Mouse (Mus musculus) forebrain, embryonic 13.5 days (tissue): ENCODE measurements around the gene Opn1sw. TPM values are rescaled to one million over a fixed set of nuclear protein-coding genes. Genes with fewer than 3 reads are reported as not detected.
"Not testable (repeated sequence)": the region's sequence is repeated elsewhere in the genome, so short reads cannot be mapped to it uniquely, and the experiment has no call there.

Experiments used
- ATAC-seq: fragments of 200-750 bp; cut with Nextera tagmentation; 2 replicates; pipeline ENCODE4 v1.8.0; 2017
- H3K27ac ChIP-seq: fragments of 300-500 bp; sonication (generic); 2 replicates; pipeline ENCODE4 v1.5.1; 2015; ENCODE audit warnings: inconsistent platforms, mild to moderate bottlenecking, moderate library complexity
- H3K27me3 ChIP-seq: fragments of 300-500 bp; sonication (generic); 2 replicates; pipeline ENCODE4 v1.6.1; 2015; ENCODE audit warnings: mild to moderate bottlenecking, inconsistent platforms
- H3K36me3 ChIP-seq: fragments of 300-500 bp; sonication (generic); 2 replicates; pipeline ENCODE4 v1.6.1; 2015; ENCODE audit warnings: mild to moderate bottlenecking, inconsistent platforms; ENCODE audit not compliant: poor library complexity, severe bottlenecking
- H3K4me1 ChIP-seq: fragments of 300-500 bp; sonication (generic); 2 replicates; pipeline ENCODE4 v1.6.1; 2015; ENCODE audit warnings: inconsistent platforms
- H3K4me2 ChIP-seq: fragments of 300-500 bp; sonication (generic); 2 replicates; pipeline ENCODE4 v1.6.1; 2015; ENCODE audit warnings: inconsistent platforms, mild to moderate bottlenecking, moderate library complexity
- H3K4me3 ChIP-seq: fragments of 300-500 bp; sonication (generic); 2 replicates; pipeline ENCODE4 v1.5.1; 2015; ENCODE audit warnings: mild to moderate bottlenecking, inconsistent platforms
- H3K9ac ChIP-seq: fragments of 300-500 bp; sonication (generic); 2 replicates; pipeline ENCODE4 v1.6.1; 2015; ENCODE audit warnings: mild to moderate bottlenecking, inconsistent platforms
- H3K9me3 ChIP-seq: fragments of 300-500 bp; sonication (generic); replicated peaks from 2 replicates; pipeline ENCODE4 v1.6.1; 2016; ENCODE audit warnings: inconsistent platforms
- WGBS: fragments of 180-500 bp; shearing (Covaris S2); methylation state at CpG from one replicate; pipeline ENCODE4 v1.1.7; 2015; 5-methylcytosine and 5-hydroxymethylcytosine counted together
- polyA plus RNA-seq: library from polyadenylated mRNA; unstranded; fragments of >200 nt; fragmentation: Nextera tagmentation; extraction: Ambion mirVana; gene quantifications from 2 replicates; pipeline ENCODE4 v1.2.1, GENCODE M21; 2015

Gene Opn1sw
- polyA plus RNA-seq, 1 experiment from 2014 or later = 0.44 TPM

- H3K27ac ChIP-seq = peak overlapping the region; percentile 87
Measured at GRCm38 (mm10) chr6:29362246-29363128, 25.8 kb downstream of the Opn1sw start.

GRCm38 (mm10) chr6:29360211-29360610 lies 28.1 kb downstream of the Opn1sw start:
- Histone ChIP-seq H3K4me3 (no peak overlapping the region), H3K27me3 (no peaks in the 10 kb centered on the region), H3K36me3 (peaks cover 24% of the 10 kb centered on the region), H3K4me2 (no peak overlapping the region), H3K9me3 (no peaks in the 10 kb centered on the region), H3K27ac (no peak overlapping the region), H3K4me1 (peaks cover 24% of the 10 kb centered on the region), H3K9ac (no peak overlapping the region)
- WGBS = 84% methylated on average over 6 of the region's 6 CpGs
- ATAC-seq = no peak

More at GRCm38 (mm10) chr6:29362246-29363128, 25.8 kb downstream of the Opn1sw start:
- peak; percentile 86 for ATAC-seq
- Histone ChIP-seq H3K36me3 (peaks cover 33% of the 10 kb centered on the region), H3K9ac (no peak overlapping the region), H3K4me3 (no peak overlapping the region), H3K4me2 (no peak overlapping the region), H3K9me3 (no peaks in the 10 kb centered on the region), H3K27me3 (no peaks in the 10 kb centered on the region), H3K4me1 (peaks cover 24% of the 10 kb centered on the region)
- 27% methylated on average over 7 of the region's 7 CpGs for WGBS

- Histone ChIP-seq H3K36me3 (peaks cover 23% of the 10 kb centered on the region), H3K9ac (no peak overlapping the region), H3K9me3 (no peaks in the 10 kb centered on the region), H3K27me3 (no peaks in the 10 kb centered on the region), H3K4me1 (peaks cover 24% of the 10 kb centered on the region), H3K4me3 (no peak overlapping the region), H3K27ac (no peak overlapping the region), H3K4me2 (no peak overlapping the region)
- 97% methylated on average over 3 of the region's 3 CpGs for WGBS
- no peak for ATAC-seq
Measured at GRCm38 (mm10) chr6:29359386-29359785, 28.9 kb downstream of the Opn1sw start.

GRCm38 (mm10) chr6:29352816-29353215 lies 35.5 kb downstream of the Opn1sw start:
- Histone ChIP-seq H3K4me1 (peaks cover 17% of the 10 kb centered on the region), H3K9me3 (no peaks in the 10 kb centered on the region), H3K36me3 (peaks cover 14% of the 10 kb centered on the region), H3K4me2 (no peak overlapping the region), H3K27ac (no peak overlapping the region), H3K4me3 (no peak overlapping the region), H3K9ac (no peak overlapping the region), H3K27me3 (no peaks in the 10 kb centered on the region)
- ATAC-seq = no peak
- WGBS = 66% methylated on average over 5 of the region's 5 CpGs

GRCm38 (mm10) chr6:29351613-29352012 lies 36.7 kb downstream of the Opn1sw start:
- Histone ChIP-seq H3K27ac (no peak overlapping the region), H3K4me3 (no peak overlapping the region), H3K9ac (no peak overlapping the region), H3K4me1 (peaks cover 24% of the 10 kb centered on the region), H3K36me3 (peaks cover 4% of the 10 kb centered on the region; the same call in 1 of the 2 replicates), H3K9me3 (no peaks in the 10 kb centered on the region), H3K4me2 (no peak overlapping the region), H3K27me3 (no peaks in the 10 kb centered on the region)
- no peak for ATAC-seq

GRCm38 (mm10) chr6:29348371-29348724 lies 39.9 kb downstream of the Opn1sw start:
- H3K9ac ChIP-seq = peak overlapping the region; percentile 91
- H3K4me2 ChIP-seq = peak overlapping the region; percentile 80
- H3K4me3 ChIP-seq = peak overlapping the region; percentile 92
- H3K4me1 ChIP-seq = peaks cover 24% of the 10 kb centered on the region
- H3K9me3 ChIP-seq = no peaks in the 10 kb centered on the region
- H3K36me3 ChIP-seq = no peaks in the 10 kb centered on the region
- under 1% methylated on average over 15 of the region's 15 CpGs for WGBS
- ATAC-seq = no peak
- H3K27ac ChIP-seq = 0 out of 2 replicates have a peak overlapping the region, but pooled peaks have one; percentile 44
- 0 out of 2 replicates have a peak, but pooled peaks cover under 1% of the 10 kb centered on the region for H3K27me3 ChIP-seq

- no peaks in the 10 kb centered on the region for H3K36me3 ChIP-seq
- peak within 1 kb of the TSS; percentile 77 for H3K27ac ChIP-seq
- peak; percentile 100 for ATAC-seq
- peaks cover 3% of the 10 kb centered on the region; the same call in 1 of the 2 replicates for H3K27me3 ChIP-seq
- under 1% methylated on average over 55 of the region's 55 CpGs for WGBS
- H3K4me1 ChIP-seq = peaks cover 24% of the 10 kb centered on the region
- H3K9ac ChIP-seq = peak within 1 kb of the TSS; percentile 91
- H3K4me3 ChIP-seq = peak within 1 kb of the TSS; percentile 92
- H3K9me3 ChIP-seq = no peaks in the 10 kb centered on the region
- H3K4me2 ChIP-seq = peak within 1 kb of the TSS; percentile 86
Measured at GRCm38 (mm10) chr6:29347665-29348370, 40.5 kb downstream of the Opn1sw start, which contains the start of gene Calu. Calu (plus strand) TSS chr6:29348069.

- Histone ChIP-seq H3K27me3 (peaks cover 3% of the 10 kb centered on the region; the same call in 1 of the 2 replicates), H3K4me1 (peaks cover 24% of the 10 kb centered on the region), H3K4me2 (peak overlapping the region; percentile 86), H3K9me3 (no peaks in the 10 kb centered on the region), H3K27ac (peak overlapping the region; percentile 77), H3K4me3 (peak overlapping the region; percentile 92), H3K9ac (peak overlapping the region; percentile 78), H3K36me3 (no peaks in the 10 kb centered on the region)
- 41% methylated on average over 7 of the region's 7 CpGs for WGBS
- ATAC-seq = no peak
Measured at GRCm38 (mm10) chr6:29347189-29347588, 41.1 kb downstream of the Opn1sw start.

GRCm38 (mm10) chr6:29346512-29346911 lies 41.8 kb downstream of the Opn1sw start:
- not testable (repeated sequence) for H3K9me3 ChIP-seq, H3K27me3 ChIP-seq, H3K27ac ChIP-seq, ATAC-seq, H3K4me3 ChIP-seq, H3K36me3 ChIP-seq, H3K9ac ChIP-seq, H3K4me2 ChIP-seq
- 98% methylated on average over 2 of the region's 2 CpGs for WGBS
- H3K4me1 ChIP-seq = peaks cover 24% of the 10 kb centered on the region

GRCm38 (mm10) chr6:29329514-29329913 lies 58.8 kb downstream of the Opn1sw start:
- Histone ChIP-seq H3K9ac (no peak overlapping the region), H3K4me2 (no peak overlapping the region), H3K27ac (no peak overlapping the region), H3K27me3 (no peaks in the 10 kb centered on the region), H3K4me3 (no peak overlapping the region), H3K36me3 (no peaks in the 10 kb centered on the region), H3K4me1 (no peaks in the 10 kb centered on the region), H3K9me3 (no peaks in the 10 kb centered on the region)
- 90% methylated on average over 4 of the region's 4 CpGs for WGBS
- no peak for ATAC-seq

- WGBS = 91% methylated on average over 9 of the region's 9 CpGs
- H3K4me1 ChIP-seq = no peaks in the 10 kb centered on the region
- H3K4me3 ChIP-seq = no peak overlapping the region
- H3K4me2 ChIP-seq = no peak overlapping the region
- H3K9ac ChIP-seq = no peak overlapping the region
- H3K36me3 ChIP-seq = no peaks in the 10 kb centered on the region
- ATAC-seq = no peak
- no peak overlapping the region for H3K27ac ChIP-seq
- H3K27me3 ChIP-seq = no peaks in the 10 kb centered on the region
- no peaks in the 10 kb centered on the region for H3K9me3 ChIP-seq
Measured at GRCm38 (mm10) chr6:29326961-29327360, 61.3 kb downstream of the Opn1sw start.
